Mouse (Mus musculus) spleen, postnatal 4 days (tissue): ENCODE results near the gene Pde10a.

Source experiments
- DNase-seq, 2 experiments: peaks; one replicate each; pipeline ENCODE4 v3.0.0; 2022; ENCODE audit warnings: low spot score in 2 of 2

The Pde10a gene

GRCm38 (mm10) chr17:8642356-8642755 is 117.2 kb downstream of the Pde10a start:
- DNase-seq: no peak

- no peak for DNase-seq
These were observed 122.2 kb downstream of the Pde10a start for GRCm38 (mm10) chr17:8647372-8647871.

- no peak for DNase-seq
These were observed 123.1 kb downstream of the Pde10a start for GRCm38 (mm10) chr17:8648310-8648709.

- DNase-seq: no peak
These were observed 127.6 kb downstream of the Pde10a start for GRCm38 (mm10) chr17:8652681-8653262.

- DNase-seq: no peak
These were observed 132.5 kb downstream of the Pde10a start for GRCm38 (mm10) chr17:8657661-8658060.

- no peak for DNase-seq
These were observed 133.7 kb downstream of the Pde10a start for GRCm38 (mm10) chr17:8658751-8659454.

GRCm38 (mm10) chr17:8666912-8667311 is 141.7 kb downstream of the Pde10a start:
- DNase-seq: no peak

GRCm38 (mm10) chr17:8674651-8675050 is 149.5 kb downstream of the Pde10a start:
- peak in 1 of 2 experiments; percentile 43 for DNase-seq

GRCm38 (mm10) chr17:8686356-8686755 is 161.2 kb downstream of the Pde10a start:
- no peak for DNase-seq

- no peak for DNase-seq
These were observed 162.9 kb downstream of the Pde10a start for GRCm38 (mm10) chr17:8688096-8688495.

- DNase-seq: peak in 1 of 2 experiments; percentile 18
These were observed 173.1 kb downstream of the Pde10a start for GRCm38 (mm10) chr17:8698265-8698664.

- no peak for DNase-seq
These were observed 173.6 kb downstream of the Pde10a start for GRCm38 (mm10) chr17:8698793-8699192.

GRCm38 (mm10) chr17:8701096-8701495 is 175.9 kb downstream of the Pde10a start:
- DNase-seq: peak in 1 of 2 experiments; percentile 52

GRCm38 (mm10) chr17:8702503-8702902 is 177.3 kb downstream of the Pde10a start:
- peak in 1 of 2 experiments; percentile 38 for DNase-seq

- DNase-seq: no peak
These were observed 182.8 kb downstream of the Pde10a start for GRCm38 (mm10) chr17:8708006-8708405.

GRCm38 (mm10) chr17:8712734-8713133 is 187.6 kb downstream of the Pde10a start:
- peak in 1 of 2 experiments; percentile 49 for DNase-seq

GRCm38 (mm10) chr17:8720961-8721360 is 195.8 kb downstream of the Pde10a start:
- DNase-seq: no peak

GRCm38 (mm10) chr17:8724464-8724974 is 199.3 kb downstream of the Pde10a start:
- DNase-seq: no peak

- peak in 1 of 2 experiments; percentile 22 for DNase-seq
These were observed 203.5 kb downstream of the Pde10a start for GRCm38 (mm10) chr17:8728646-8729045.

- DNase-seq: no peak
These were observed 204.6 kb downstream of the Pde10a start for GRCm38 (mm10) chr17:8729808-8730207.

GRCm38 (mm10) chr17:8731073-8731472 is 205.9 kb downstream of the Pde10a start:
- no peak for DNase-seq

GRCm38 (mm10) chr17:8736259-8736658 is 211.1 kb downstream of the Pde10a start:
- no peak for DNase-seq

GRCm38 (mm10) chr17:8742772-8743171 is 217.6 kb downstream of the Pde10a start:
- DNase-seq: no peak
